Mouse (Mus musculus) neutrophil, adult 5-6 weeks (primary cell): ENCODE data around the gene Ak9. TPM values are rescaled to one million over a fixed set of nuclear protein-coding genes. Genes with fewer than 3 reads are reported as not detected.
A peak's percentile ranks its signal among the peaks of the same experiment; 100 is the strongest.

Source experiments
- ATAC-seq: fragments of 151-379, 151-347 bp; 2 replicates; pipeline ENCODE4 v1.8.0; 2017; ENCODE audit warnings: mild to moderate bottlenecking, moderate TSS enrichment; ENCODE audit not compliant: insufficient number of reproducible peaks, poor library complexity, low FRiP score, severe bottlenecking; ENCODE audit errors: extremely low read depth
- total RNA-seq: library from RNA; stranded (forward); fragments of 200-1000 nt; gene quantifications from 2 replicates; pipeline ENCODE4 v1.2.3, GENCODE M21; 2017

Ak9 gene
- total RNA-seq = not detected in 2 replicates

DNA sequence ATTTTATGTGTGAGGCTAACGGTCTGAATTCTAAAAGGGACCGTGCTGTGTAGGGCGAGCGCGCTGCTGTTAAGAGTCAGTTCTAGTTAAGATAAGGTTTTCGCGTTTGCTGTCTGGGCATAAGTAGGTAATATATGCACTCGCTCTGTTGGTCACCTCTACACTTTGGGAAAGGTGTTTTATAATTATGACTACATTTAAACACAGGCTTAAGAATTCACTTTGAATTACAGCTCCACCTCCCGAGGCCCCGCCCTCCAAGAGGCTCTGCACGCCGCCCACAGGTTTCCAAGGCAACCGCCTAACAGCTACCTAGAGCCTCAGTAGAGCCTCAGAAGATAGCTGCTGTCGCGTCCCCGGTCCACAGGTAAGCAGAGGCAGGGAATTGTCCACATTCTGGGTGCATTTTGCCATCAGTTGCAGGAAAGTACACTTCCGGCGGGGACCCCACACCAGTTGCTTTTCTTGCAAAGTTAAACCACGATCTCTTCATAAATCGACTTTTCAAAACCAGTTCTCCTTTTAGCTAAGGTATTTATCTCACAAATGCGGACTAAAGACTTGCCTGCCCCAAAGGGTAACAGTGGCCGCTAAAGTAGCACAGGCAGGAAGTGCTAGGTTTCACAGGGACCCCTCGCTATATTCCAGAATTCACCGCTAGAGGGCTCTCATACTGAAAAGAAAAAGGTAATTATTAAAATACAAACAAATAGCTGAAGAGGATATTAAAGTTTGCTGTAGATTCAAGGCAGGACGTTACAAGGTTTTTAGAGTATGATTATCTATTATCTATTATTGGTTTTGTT, at the start of gene Ak9:
Gene Ak9, plus strand, starts transcription at position 342 of the 806 bp plus-strand sequence.
- peak; percentile 77 for ATAC-seq

DNA sequence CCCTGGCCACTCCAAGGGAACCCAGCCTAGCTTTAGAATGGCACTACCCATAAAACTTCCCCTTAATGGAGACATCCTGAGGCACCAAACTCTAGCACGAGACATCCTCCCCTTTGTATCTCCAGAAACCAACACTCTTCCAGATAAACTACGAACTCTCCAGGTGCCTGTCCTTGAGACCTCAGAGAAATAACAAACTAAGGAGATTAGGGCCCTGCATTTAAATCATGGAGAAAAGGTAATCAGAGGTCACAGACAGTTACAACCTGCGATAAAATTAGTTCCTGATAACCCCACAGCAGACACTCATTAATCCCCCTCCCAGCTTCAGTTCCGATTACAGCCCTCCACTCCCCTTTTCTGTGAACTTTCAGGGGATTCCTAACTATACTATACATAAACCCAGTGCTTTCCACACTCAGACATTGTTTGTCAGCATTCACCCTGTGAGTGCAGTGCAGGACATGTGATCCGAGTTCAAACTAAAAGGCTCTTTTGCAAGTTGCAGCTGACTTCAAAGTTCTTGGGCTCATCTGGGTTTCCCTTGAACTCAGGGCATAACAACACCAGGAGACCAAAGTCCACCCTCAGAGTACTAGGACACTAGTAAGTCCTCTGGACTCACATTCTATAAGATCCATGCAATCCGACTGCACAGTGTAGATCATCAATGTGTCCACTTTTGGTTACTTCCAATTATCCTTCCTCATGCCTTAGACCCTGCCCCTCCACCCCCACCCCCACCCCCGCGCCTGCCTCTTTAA, 43.4 kb upstream of the Ak9 start:
- ATAC-seq = no peak

DNA sequence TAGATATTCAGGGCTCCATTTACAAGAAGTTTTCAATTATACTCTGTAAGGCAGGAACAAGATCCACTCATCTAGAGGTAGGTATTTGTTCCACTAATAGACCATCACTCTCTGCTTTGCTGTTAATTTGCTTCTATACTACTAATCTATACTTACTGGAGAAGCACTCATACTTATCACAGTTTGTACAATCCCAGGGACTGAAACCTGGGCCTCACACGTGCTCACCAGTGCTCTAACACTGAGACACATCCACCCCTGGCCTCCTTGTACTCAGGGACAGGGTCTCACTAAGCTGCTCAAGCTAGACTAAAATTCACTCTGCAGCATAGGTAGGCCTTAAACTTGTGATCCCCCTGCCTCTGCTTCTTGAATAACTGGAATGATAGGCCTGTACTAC, 42.6 kb upstream of the Ak9 start:
- no peak for ATAC-seq

DNA sequence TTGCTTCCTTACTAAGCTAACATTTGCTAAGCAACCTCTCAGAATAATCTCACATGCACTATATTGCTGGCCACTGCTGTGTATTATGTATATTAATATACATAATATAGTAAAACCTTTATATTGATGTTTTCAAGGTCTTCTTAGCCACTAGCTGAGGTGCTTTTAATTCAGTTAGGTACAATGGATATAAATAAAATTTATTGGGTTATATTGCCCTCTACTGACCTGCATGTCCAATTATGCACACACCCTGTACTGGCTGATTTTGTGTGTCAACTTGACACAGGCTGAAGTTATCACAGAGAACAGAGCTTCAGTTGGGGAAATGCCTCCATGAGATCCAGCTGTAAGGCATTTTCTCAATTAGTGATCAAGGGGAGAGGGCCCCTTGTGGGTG, 41.9 kb upstream of the Ak9 start:
- no peak for ATAC-seq

DNA sequence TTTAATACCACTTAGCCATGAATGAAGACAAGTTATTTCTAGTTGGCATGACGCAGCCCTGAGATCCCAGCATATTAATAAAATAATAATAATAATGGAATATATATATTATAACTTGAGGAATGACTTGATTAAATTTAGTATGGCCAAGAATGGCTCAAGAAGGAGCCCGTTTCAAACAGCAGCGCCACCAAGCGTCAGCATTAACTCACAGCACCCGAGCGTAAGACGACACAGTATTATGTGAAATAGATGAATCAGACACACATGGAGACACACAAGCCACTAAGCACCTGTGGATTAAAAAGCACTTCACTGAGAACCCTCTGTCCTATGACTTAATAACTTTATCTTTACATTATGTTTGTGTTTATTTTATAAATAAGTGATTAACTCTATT, 31.9 kb upstream of the Ak9 start:
- ATAC-seq = no peak

DNA sequence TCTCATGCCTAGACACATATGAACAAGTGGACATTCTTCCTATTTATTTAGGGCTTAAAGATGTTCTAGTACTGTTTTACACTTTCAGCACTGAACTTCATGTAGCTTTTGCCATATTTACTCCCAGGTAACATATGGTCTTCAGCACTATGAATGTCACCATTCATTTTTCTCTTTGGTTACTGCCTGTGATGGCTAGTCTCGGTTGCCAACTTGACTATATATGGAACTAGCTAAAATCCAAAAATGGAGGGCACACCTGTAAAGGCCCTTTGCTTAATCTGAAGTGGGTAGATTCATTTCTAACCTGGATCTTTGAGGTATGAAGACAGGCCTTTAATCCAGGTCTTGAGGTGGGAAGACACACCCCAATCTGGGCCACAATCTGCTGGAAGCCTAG, 28.9 kb upstream of the Ak9 start:
- no peak for ATAC-seq

DNA sequence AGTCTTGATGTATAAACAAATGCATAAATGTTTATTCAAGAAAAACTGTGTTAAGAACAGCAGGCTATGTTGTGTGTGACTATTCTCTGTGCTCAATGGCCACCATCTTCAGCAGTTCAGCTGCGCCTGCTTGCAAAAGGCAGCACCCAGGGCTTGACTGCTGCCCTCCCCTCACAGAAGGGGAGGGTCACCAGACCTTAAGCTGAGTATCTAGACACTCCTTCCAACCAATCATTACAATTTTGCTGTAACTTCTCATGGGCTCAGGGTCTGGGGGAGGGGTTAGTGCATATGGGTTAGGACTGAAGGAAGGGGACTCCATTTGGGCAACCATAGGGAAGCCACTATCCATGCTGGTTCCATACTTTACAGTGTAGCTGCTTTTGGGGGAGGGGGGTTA, 25.0 kb upstream of the Ak9 start:
- no peak for ATAC-seq

DNA sequence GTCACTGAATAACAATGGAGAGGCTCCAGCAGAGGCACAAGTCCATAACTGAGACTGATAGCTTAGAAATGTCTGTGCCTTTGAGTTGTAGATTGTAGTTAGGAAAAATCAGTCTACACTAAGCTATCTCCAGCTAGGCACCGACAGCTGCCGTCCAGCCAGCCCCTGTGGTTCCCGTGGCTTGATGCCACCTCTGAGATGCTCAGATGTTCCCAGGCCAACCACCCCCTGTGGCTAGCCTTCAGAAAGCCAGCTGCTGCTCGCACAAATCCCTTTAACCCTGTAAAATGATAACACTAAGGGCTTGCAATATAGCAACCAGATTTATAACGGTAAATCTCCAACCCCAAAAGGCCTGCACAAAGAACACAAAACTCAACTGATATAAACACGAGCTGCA, 23.6 kb upstream of the Ak9 start:
- ATAC-seq = no peak

DNA sequence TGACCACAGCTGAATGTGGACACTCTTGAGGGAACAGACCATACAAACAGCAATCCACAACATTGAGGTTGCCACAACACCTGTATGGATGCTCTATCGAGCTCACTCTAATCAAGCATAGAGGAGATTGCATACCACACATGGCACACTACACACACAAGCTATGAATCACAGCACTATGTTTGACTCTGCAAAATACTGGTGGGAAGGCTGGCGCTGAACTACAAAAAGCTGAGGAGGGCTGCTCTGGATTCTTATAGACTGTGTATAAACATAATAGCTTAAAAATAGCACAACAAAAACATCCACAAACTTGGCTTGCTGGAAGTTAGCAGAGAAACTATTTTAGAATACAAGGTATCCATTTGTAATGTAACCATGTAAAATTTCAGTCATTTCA, 23.0 kb upstream of the Ak9 start:
- ATAC-seq = no peak

DNA sequence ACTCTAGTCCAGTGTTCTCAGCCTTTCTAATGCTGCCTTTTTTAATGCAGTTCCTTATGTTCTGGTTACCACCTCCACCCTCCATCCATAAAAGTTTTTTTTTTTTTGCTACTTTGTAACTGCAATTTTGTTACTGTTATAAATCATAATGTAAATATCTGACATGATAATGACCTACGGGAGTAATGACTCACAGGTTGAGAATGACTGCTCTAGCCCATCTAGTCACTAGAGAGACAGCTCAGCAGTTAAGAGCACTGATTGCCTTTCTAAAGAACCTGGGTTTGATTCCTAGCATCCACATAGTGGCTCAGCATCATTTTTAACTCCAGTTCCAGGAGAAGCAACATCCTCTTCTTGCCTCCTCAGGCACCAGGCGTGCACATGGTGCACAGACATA, 21.7 kb upstream of the Ak9 start:
- ATAC-seq = no peak

DNA sequence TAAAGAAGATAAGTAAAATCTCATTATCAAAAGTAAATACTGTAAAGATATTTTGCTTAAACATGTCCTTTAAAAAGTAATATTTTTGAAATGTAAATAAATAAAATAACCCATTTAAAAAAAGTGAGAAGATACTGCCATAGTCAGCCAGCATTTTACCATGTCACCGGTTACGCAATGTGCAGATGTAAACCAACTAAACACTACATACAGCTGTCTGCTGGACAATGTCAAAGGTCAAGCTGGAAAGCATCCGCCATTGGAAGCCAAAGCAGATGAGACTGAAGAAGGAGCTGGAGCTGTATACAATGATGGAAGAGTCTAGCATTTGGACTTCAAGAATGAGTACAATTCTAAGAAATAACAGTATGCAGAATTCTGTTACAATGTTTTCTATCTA, 16.2 kb upstream of the Ak9 start:
- ATAC-seq = no peak

DNA sequence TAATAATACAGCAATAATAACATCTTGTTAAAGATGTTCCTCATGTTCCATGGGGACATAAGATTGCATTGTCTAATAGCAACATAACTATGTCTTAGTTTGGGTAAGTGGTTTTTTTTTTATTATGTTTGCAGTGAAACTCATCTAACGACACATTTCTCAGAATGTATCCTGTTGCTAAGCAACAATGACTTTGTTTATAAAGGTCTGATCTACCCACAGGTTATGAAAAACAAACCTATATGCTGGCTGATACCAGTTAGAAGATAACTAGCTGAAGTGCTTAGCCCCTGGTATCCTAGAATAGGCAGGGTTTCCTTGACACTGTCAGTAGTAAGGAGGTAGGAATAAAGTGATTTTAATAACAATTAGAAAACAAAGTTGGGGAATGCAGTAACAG, 15.7 kb upstream of the Ak9 start:
- no peak for ATAC-seq

DNA sequence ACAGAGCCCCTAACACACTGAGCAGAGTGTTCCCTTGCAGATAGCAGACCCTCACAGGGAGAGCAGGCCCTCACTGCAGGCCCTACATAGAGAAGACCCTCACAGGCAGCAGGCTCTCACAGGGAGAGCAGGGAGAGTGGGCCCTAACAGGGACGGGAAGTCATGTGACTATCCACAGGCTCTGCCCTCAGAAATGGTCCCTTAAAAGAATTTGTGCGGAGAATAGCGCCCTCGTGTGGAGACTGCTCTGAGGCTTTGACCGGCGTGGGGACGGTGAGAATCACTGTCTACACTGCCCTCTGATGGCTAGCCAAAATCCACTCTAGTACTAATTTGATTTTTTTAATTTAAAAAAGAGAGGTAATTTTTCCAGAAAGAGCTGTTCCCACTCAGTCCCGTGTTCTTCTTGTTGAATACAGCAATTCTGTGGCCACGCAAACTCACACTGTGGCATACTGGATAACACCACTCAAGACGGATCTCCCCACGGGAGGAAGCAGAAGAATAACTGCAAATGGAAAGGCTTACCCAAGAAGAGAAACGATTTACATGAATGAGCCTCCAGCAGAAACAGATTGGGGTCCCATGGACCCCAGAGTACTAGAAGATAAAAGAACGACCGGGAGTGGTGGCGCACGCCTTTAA, 14.9 kb upstream of the Ak9 start:
- peak; percentile 84 for ATAC-seq

DNA sequence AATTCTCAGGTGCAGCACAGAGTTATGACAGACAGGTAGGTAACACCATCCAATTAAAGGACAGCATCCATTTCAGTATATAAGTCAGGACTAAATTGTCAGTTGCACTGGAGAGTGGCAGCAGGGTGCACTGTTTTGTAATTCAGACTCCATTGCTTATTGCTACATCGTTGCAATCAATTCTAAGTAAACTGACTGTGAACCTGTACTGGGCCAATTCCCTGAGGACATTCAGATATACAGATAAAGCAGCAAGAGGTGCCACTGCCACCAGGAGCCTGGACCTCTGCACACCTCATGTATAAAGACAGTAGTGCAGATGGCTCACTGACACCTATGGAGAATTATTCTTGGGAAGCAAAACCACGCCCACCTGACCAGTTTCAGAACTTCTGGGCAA, 12.8 kb upstream of the Ak9 start:
- no peak for ATAC-seq

DNA sequence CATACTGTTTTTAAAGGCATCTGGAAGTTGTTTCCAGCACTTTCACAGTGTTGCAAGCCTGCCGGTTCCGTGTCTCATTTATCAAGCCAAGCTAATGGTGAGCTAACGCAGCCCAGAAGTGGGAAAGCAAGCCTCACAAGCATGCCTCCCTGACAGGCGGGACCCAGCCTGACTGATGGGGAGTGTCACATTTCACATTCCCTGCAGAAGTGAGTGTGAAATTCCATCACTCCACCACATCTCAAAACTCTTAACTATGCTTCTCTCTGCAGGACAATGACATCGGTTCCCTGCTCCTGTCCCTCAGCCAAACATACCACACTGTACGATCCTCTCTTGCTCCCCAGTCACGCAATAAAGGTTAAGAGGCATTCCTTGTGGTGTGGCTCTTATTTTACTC, 10.8 kb upstream of the Ak9 start:
- ATAC-seq = no peak

DNA sequence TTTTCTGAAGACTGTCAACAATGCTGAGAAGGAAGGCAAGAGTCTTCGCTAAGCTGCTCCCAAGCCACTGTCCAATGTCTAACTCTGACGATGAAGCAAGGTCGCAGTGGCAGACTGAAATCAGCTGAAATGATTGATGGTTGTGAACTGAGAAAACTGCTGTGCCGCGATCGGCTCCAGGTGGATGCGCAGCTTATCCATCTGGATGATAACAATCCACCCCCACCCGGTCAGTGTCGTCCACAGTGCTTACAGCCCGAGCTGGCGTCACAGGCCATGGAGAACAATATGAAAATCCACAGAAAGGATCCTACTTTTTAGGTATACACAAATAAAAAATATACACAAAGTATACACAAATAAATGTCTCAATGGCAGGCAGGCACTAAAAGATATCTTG, 9.0 kb upstream of the Ak9 start:
- ATAC-seq = no peak

DNA sequence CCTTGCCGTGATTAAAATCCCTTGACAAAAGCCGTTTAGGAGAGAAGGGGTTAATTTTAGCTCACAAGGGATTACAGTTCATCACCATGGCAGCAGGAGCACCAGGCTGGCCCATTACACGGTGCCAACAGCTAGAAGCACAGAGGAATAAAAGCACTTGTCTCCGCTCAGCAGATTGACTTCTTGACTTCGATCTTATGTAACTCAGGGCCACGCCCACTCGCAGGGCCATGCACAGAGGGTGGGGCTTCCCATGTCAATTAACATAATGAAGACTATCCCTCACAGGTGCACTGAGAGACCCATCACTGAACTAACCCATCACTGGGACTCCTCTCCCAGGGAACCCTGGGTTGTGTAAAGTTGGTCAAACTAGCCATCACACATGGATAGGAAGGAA, 8.6 kb upstream of the Ak9 start:
- ATAC-seq = no peak

DNA sequence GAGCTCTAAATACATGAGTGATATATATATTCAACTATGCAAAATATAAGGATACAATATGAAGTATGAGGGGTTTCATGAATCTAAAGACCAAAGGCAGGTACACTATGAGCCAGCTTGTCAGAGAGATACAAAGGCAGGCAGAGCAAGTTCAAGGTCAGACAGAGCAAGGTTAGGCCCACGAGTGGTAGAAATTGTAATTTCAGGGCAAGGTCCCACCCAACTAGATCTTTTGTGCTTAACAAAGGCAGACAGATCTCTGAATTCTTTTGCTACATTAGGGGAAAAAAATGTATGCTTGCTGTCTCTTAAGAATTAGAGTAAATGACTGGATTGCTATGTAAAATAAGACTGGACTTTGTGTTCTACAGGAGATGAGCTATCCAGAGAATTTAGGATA, 3.6 kb upstream of the Ak9 start:
- no peak for ATAC-seq

DNA sequence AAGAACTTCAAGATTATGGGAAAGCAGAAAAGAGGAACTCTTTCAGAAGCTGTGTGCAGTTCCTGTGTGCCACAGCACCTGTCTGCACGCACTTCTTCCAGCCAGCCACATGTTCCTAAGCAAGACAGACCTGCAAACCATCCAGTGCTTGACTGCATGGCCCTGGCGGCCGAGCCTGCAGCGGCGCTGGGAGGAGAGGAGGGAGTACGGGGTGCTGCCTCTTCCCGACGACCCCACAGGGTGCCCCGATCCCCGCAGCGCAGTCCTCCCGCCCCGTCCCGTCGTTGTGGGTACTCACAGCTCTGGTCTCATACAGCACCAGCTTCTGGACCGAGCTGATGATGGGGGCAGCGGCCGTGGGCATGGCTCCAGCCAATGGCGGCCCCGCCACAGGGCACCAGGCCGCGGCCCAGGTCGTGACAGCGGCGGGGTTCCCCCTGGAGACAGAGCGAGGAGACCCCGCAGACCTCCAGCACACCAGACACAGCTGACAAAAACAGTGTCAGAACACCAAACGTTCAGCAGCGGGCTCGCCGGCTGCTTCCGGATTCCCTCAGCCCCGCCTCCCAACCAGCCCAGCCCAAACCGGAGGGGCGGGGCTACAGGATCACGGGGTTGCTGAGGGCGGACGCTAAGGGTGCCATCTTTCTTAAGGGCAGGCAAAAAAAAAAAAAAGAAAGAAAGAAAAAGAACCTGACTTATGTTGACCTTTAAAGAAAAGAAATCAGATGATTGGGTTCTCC, 920 bp upstream of the Ak9 start, which contains the start of gene Fig4:
Gene Fig4, minus strand, starts transcription at position 572 of the 743 bp plus-strand sequence.
- peak; percentile 90 for ATAC-seq
